Mouse (Mus musculus) cortical plate, adult 2 months (tissue): Measurements from ENCODE around the gene Gprc5a.

Experiments
- CTCF ChIP-seq: fragments of 200-500 bp; IDR thresholded peaks from 2 replicates; pipeline ENCODE4 v1.5.1; 2011; ENCODE audit warnings: mild to moderate bottlenecking, control low read depth, low read length; ENCODE audit not compliant: insufficient read depth; ENCODE audit errors: extremely low read depth
- POLR2A ChIP-seq: fragments of 200-500 bp; IDR thresholded peaks from 2 replicates; pipeline ENCODE4 v1.6.1; 2011; ENCODE audit warnings: mild to moderate bottlenecking, low read length, control low read depth; ENCODE audit not compliant: insufficient read depth; ENCODE audit errors: extremely low read depth

- TF ChIP-seq POLR2A (no peak), CTCF (no peak)
These were observed 16.9 kb upstream of the Gprc5a start for GRCm38 (mm10) chr6:135048509-135048908.
